Mouse (Mus musculus) naive thymus-derived CD4-positive, alpha-beta T cell, adult 2 months (primary cell): ENCODE data around the gene Smim24.

Experiments used
- DNase-seq: peaks from one replicate; pipeline ENCODE4 v3.0.0-alpha.2; 2011; ENCODE audit warnings: low read depth

Smim24 gene

DNA sequence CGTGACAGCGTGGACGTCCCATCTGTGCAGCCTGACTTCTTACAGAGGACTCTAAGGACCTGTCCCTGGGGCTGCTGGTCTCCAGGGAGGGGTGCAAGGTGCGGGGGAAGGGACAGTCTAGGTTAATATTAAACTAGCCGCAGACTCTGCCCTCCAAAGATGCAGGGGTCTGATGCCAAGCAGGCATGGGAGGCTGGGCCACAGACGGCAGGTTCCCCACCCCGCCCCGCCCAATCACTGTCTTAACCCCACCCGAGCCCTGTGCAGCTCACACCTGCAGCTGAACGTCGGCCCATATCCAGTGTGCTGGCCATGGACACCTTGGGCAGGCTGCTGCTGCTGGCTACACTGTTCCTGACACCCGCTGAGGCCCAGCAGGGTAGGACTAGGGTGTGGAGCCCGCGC lies at the start of gene Smim24:
Smim24 (plus strand) TSS at position 271 of the 405 bp plus-strand sequence.
- DNase-seq: no peak

- DNase-seq: peak; percentile 66
These were observed 48.3 kb upstream of the Smim24 start for GRCm38 (mm10) chr10:81344421-81345161.

DNA sequence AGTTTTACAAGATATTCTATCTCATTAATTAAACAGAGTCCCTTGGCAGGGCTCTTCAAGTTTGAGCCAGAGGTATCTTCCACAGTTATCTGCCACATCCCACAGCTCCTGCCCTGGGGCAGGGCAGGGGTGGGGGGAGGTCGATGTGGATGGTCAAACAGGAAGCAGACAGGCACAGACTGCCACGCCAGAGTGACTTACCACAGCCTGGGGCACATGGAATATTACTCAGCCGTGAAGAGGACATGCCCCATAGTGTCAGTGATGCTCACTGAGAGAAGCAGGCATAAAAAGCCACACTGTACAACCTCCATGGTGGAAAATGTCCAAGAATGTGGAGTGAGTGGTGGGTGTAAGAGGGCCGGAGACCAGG lies 47.7 kb upstream of the Smim24 start:
- no peak for DNase-seq

DNA sequence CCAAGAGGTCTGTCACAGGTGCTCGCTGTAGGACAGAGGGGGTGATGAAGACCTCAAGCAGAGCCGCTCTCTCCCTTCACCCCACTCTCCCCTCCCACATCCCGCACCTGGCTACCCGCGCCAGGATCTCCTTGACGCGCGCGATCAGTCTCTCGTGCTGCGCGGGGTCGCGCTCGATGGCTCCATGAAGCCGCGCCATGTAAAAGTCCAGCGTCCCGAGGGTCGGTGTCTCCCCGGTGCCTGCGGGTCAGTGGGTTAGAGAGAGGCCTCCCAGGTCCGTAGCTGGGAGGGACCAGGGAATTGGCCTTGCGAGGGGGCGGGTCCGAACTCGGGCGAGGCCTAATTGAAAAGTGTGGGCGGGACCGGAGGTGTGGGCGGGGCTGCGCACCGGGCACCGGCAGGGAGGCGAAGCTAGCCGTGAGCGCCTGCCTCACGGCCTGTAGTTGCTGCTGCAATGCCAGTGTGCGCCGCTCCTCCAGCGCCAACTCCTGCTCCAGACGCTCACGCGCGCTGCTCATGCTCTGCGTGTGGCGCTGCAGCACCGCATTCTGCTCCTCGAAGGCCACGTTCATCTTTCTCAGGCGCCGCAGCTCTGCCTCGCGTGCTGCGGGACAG lies 46.3 kb upstream of the Smim24 start:
- peak; percentile 50 for DNase-seq

GRCm38 (mm10) chr10:81349146-81349545 lies 43.7 kb upstream of the Smim24 start:
- DNase-seq: peak; percentile 47

DNA sequence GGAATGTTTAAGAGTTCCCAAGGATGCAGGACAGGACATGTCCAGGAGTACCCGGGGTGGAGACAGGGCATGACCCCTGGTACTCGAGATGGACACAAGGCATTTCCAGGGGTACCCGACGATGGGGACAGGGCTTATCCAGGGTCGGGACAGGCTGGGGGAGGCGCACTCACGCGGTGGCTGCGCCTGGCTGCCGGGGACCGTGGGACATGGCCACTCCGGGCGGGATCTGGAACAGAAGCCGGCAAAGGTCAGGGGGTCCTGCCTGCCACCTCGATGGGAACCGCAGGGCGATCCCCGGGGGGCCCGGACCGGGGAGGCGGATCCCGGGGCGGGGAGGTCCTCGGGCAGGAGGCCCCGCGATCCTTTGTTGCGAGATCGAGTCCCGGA lies 42.9 kb upstream of the Smim24 start:
- no peak for DNase-seq

- DNase-seq: peak; percentile 98
These were observed 42.3 kb upstream of the Smim24 start, which contains the start of gene Hmg20b for GRCm38 (mm10) chr10:81350351-81351063. Gene Hmg20b, minus strand, starts transcription at chr10:81350480.

- peak; percentile 80 for DNase-seq
These were observed 41.1 kb upstream of the Smim24 start for GRCm38 (mm10) chr10:81351678-81352291.

DNA sequence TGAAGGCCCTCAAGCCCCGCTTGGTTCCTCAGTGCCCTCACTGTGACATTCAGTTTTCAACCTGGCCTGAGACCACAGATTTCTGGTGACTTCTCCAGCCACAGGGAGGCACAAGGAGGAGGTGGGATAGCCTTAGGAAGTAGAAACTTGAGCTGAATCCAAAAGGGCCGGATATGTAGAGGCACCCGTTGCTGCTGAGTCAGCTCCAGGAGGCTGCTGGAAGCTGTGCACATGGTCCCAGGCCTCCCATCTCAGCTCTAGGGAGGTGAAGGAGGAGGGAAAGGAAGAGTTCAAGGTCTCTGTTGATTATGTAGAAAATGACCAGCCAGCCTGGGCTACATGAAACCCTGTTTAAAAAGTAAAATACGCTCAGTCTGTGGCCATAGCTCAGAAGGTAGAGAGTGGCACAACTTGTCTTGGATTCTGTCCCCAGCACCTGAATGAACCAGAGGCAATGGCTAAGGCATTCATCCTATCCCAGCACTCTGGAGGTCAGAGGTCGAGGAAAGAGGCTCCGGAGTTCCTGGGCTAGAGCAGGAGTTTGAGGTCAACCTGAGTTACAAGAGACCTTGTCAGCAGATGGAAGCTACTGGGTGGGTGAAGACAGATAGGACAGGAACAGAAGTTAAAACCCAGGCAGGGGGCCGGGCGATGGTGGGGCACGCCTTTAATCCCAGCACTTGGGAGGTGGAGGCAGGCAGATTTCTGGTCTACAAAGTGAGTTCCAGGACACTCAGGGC lies 37.9 kb upstream of the Smim24 start:
- no peak for DNase-seq

DNA sequence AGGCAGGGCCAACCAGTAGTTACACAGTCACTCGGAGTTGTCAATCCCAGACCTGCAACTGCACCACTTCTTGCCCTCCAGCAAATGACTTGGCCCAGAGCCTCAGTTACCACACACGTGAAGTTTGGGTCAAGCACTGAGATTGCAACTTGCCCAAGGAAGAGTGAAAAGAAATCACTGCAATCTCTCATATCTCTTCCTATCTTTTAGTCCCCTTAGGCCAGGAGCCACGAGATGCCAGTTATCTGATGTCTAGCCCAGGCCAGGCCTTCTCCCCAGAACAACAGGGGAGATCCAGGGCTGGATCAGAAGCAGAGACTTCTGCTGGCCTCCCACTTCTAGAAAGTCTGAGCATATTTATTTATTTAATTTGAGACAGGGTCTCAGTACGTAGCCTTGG lies 37.3 kb upstream of the Smim24 start:
- DNase-seq: no peak

DNA sequence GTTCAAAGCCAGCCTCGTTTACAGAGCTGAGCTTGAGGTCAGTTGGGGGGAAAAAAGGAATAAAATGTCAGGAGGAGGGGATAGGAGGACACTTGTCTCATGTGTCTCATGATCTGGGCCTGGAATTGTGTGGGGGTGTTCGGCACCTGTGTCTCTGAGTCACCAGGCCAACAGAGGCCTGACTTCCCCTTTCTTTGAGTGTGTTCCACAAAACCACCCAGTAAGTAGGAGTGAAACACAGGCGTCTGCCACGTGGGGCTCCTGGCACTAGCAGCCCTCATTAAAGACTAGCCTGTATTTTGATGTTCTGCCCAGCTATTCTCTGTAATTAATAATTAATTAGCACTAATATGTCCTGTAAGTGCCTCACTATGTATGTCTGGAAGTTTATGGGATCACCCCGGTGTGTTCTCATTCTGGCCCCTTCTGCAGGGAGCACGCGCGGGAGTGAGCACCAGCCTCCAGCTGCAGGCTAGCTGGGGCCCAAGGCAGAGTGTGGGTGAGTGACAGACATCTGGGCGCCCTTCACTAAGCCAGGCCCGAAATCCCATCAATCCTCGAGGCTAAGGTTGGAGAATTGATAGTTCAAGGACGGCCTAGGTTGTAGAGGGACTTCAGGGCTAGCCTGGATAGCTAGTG lies 36.4 kb upstream of the Smim24 start:
- no peak for DNase-seq

- DNase-seq: peak; percentile 93
These were observed 35.6 kb upstream of the Smim24 start, which contains the start of gene Mfsd12 for GRCm38 (mm10) chr10:81356991-81357844. Gene Mfsd12, plus strand, starts transcription at chr10:81357491.

- no peak for DNase-seq
These were observed 34.6 kb upstream of the Smim24 start for GRCm38 (mm10) chr10:81358209-81358608.

DNA sequence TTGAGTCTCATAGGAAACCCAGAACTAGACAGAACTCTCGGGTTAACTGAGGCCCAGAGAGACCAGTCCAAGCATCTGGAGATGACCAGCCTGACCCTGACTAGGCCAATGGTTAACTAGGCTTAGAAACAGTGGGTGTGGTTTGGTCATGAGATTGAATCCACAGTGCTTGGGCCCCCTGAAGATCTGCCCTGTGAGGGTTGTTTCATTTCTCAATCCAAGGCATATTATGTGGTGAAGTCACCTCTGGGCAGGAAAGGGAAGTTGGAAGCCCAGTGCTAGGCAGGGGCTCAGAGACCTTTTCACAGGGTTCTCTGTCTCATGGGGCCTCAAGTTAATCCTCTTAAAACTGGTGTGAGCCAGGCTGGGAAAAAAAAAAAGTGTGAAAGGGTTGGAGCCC lies 34.0 kb upstream of the Smim24 start:
- no peak for DNase-seq

DNA sequence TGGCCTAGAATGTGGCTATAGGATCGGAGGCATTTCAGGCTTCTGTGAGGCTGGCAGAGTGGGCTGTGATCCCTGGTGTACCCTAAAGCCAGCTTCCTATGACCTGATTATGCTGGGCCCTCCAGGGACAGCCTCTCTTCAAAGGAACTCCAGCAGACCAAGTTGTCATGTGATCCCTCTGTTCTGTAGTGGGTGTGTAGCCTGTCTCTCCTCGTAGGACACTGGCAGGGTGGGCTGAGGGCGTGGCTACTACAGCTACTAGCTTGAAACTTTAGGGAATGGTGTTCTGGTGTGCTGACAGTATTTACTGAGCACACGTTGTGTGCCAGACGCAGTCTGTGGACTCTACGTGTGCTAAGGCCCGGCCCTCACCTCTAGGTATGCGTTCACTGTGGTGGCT lies 32.1 kb upstream of the Smim24 start:
- no peak for DNase-seq

DNA sequence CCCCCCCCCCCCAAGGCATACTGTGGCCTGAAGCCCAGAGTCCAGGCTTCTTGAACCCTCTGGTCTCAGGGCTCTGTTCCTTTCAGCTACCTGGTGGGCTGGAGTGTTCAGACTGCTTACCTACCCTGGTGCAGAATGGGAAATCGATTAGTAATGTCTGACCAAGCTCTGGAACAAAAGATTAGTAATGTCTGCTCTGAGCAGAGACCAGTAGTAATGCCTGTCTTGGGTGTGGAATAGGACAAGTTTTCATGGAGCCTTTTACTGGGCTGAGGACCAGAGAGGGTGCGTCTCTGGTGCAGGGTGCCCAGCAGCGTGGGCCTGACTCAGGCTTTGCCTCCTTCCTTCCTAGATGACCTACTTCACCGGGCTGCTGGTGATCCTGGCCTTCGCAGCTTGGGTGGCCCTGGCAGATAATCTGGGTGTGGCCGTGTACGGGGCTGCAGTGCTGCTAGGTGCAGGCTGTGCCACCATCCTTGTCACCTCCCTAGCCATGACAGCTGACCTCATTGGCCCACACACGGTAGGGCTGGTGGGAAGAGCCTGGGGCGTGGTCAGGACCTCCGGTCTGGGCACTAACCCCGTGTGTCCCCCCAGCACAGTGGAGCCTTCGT lies 30.4 kb upstream of the Smim24 start:
- no peak for DNase-seq

- DNase-seq: no peak
These were observed 29.2 kb upstream of the Smim24 start for GRCm38 (mm10) chr10:81363436-81364346.

DNA sequence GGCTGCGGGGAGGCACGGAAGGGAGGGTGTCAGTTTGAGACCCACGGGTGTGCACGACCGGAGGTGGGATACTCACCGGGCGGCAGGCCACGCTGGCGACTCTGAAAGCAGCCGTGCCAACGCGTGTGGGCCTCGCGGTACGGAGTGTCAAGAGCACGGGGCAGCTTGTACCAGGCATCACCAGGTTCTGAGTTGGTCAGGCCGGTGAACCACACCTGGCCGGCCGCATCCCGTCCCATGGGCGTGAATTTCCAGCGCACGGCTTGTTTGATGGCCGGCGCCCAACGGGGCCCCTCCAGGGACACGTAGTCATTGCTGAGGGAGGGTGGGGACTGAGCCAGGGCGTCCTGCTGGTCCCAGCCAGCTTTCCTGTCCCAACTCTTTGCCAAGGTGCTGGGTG lies 28.2 kb upstream of the Smim24 start:
- DNase-seq: no peak

DNA sequence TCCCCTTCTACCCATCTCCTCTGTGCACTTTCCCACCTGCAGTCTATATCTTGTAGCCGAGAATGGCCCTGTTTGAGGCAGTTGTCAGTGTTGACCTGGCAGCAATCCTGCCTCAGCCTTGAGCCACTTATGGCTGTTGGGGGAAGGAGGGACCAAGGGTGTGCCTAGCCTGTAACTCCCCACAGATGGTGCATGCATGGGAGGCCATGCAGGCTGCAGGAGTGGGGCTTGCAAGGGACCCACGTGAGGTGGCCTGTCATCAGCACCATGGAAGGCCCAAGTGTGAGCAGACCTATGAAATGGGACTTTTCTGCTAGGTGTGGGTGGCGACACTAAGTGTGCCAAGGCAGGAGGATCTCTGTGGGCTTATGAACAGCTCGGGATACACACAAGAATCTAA lies 27.8 kb upstream of the Smim24 start:
- no peak for DNase-seq
